Mouse (Mus musculus) hindbrain, embryonic 10.5 days (tissue): Measurements from ENCODE around the gene Gpc6. TPM values are rescaled to one million over a fixed set of nuclear protein-coding genes. Genes with fewer than 3 reads are reported as not detected.

ENCODE experiments used
- DNase-seq: peaks from one replicate; pipeline ENCODE4 v3.0.0-alpha.2; 2017; ENCODE audit warnings: low spot score
- H3K27ac ChIP-seq: fragments of 300-500 bp; sonication (generic); 2 replicates; pipeline ENCODE4 v1.5.1; 2016; ENCODE audit warnings: mild to moderate bottlenecking, moderate library complexity
- H3K27me3 ChIP-seq: fragments of 300-500 bp; sonication (generic); 2 replicates; pipeline ENCODE4 v1.6.1; 2016; ENCODE audit warnings: mild to moderate bottlenecking; ENCODE audit not compliant: poor library complexity, insufficient read depth, severe bottlenecking
- H3K36me3 ChIP-seq: fragments of 300-500 bp; sonication (generic); 2 replicates; pipeline ENCODE4 v1.6.1; 2016; ENCODE audit warnings: mild to moderate bottlenecking, moderate library complexity
- H3K4me1 ChIP-seq: fragments of 300-500 bp; sonication (generic); replicated peaks from 2 replicates; pipeline ENCODE4 v1.6.1; 2016; ENCODE audit warnings: mild to moderate bottlenecking
- H3K4me3 ChIP-seq: fragments of 300-500 bp; sonication (generic); 2 replicates; pipeline ENCODE4 v1.5.1; 2016; ENCODE audit warnings: mild to moderate bottlenecking, moderate library complexity
- H3K9me3 ChIP-seq: fragments of 300-500 bp; sonication (generic); 2 replicates; pipeline ENCODE4 v1.6.1; 2016; ENCODE audit warnings: mild to moderate bottlenecking, moderate library complexity
- WGBS: fragments of 180-500 bp; shearing (Covaris S2); methylation state at CpG from one replicate; pipeline ENCODE4 v1.1.7; 2016; 5-methylcytosine and 5-hydroxymethylcytosine counted together
- polyA plus RNA-seq: library from polyadenylated mRNA; unstranded; fragments of >200 nt; fragmentation: Nextera tagmentation; extraction: Ambion mirVana; gene quantifications from 2 replicates; pipeline ENCODE4 v1.2.1, GENCODE M21; 2016

Gpc6 gene
- polyA plus RNA-seq, 1 experiment from 2014 or later = 34.3 TPM

- Histone ChIP-seq H3K27ac (no peak overlapping the region), H3K27me3 (no peaks in the 10 kb centered on the region), H3K36me3 (no peaks in the 10 kb centered on the region), H3K4me3 (no peak overlapping the region), H3K4me1 (no peaks in the 10 kb centered on the region), H3K9me3 (no peaks in the 10 kb centered on the region)
- WGBS = 89% methylated on average over 4 of the region's 4 CpGs
- no peak for DNase-seq
Observed at GRCm38 (mm10) chr14:116975224-116975623, 50.1 kb downstream of the Gpc6 start.

- Histone ChIP-seq H3K27me3 (no peaks in the 10 kb centered on the region), H3K27ac (no peak overlapping the region), H3K9me3 (no peaks in the 10 kb centered on the region), H3K4me3 (no peak overlapping the region), H3K36me3 (no peaks in the 10 kb centered on the region), H3K4me1 (no peaks in the 10 kb centered on the region)
- DNase-seq = no peak
- WGBS = 85% methylated on average over 2 of the region's 2 CpGs
Observed at GRCm38 (mm10) chr14:116977259-116977658, 52.1 kb downstream of the Gpc6 start.

- H3K9me3 ChIP-seq = no peaks in the 10 kb centered on the region
- 91% methylated on average over 10 of the region's 10 CpGs for WGBS
- no peak for DNase-seq
- H3K36me3 ChIP-seq = no peaks in the 10 kb centered on the region
- no peak overlapping the region for H3K27ac ChIP-seq
- no peak overlapping the region for H3K4me3 ChIP-seq
- no peaks in the 10 kb centered on the region for H3K4me1 ChIP-seq
- H3K27me3 ChIP-seq = no peaks in the 10 kb centered on the region
Observed at GRCm38 (mm10) chr14:116979714-116980382, 54.7 kb downstream of the Gpc6 start.

GRCm38 (mm10) chr14:116981711-116982110, 56.6 kb downstream of the Gpc6 start:
- WGBS = 89% methylated on average over 4 of the region's 4 CpGs
- no peaks in the 10 kb centered on the region for H3K36me3 ChIP-seq
- H3K4me1 ChIP-seq = no peaks in the 10 kb centered on the region
- no peak overlapping the region for H3K4me3 ChIP-seq
- no peaks in the 10 kb centered on the region for H3K27me3 ChIP-seq
- no peak overlapping the region for H3K27ac ChIP-seq
- DNase-seq = no peak
- no peaks in the 10 kb centered on the region for H3K9me3 ChIP-seq

GRCm38 (mm10) chr14:116987341-116987740, 62.2 kb downstream of the Gpc6 start:
- no peak for DNase-seq
- Histone ChIP-seq H3K27ac (no peak overlapping the region), H3K4me1 (no peaks in the 10 kb centered on the region), H3K4me3 (no peak overlapping the region), H3K36me3 (peaks cover 19% of the 10 kb centered on the region), H3K9me3 (peaks cover 11% of the 10 kb centered on the region), H3K27me3 (no peaks in the 10 kb centered on the region)
- WGBS = 91% methylated on average over 3 of the region's 3 CpGs

- no peaks in the 10 kb centered on the region for H3K27me3 ChIP-seq
- no peaks in the 10 kb centered on the region for H3K9me3 ChIP-seq
- H3K4me1 ChIP-seq = no peaks in the 10 kb centered on the region
- no peak overlapping the region for H3K27ac ChIP-seq
- DNase-seq = no peak
- no peak overlapping the region for H3K4me3 ChIP-seq
- no peaks in the 10 kb centered on the region; the same call in 1 of the 2 replicates for H3K36me3 ChIP-seq
- whole genome bisulfite sequencing = 85% methylated on average over 1 of the region's 1 CpGs
Observed at GRCm38 (mm10) chr14:117000376-117000775, 75.3 kb downstream of the Gpc6 start.

GRCm38 (mm10) chr14:117002313-117002712, 77.2 kb downstream of the Gpc6 start:
- Histone ChIP-seq H3K36me3 (no peaks in the 10 kb centered on the region; the same call in 1 of the 2 replicates), H3K27ac (no peak overlapping the region), H3K9me3 (no peaks in the 10 kb centered on the region), H3K4me3 (no peak overlapping the region), H3K27me3 (no peaks in the 10 kb centered on the region), H3K4me1 (no peaks in the 10 kb centered on the region)
- no peak for DNase-seq
- WGBS = 90% methylated on average over 8 of the region's 8 CpGs

- no peaks in the 10 kb centered on the region for H3K36me3 ChIP-seq
- 81% methylated on average over 3 of the region's 3 CpGs for WGBS
- no peaks in the 10 kb centered on the region for H3K4me1 ChIP-seq
- no peaks in the 10 kb centered on the region for H3K9me3 ChIP-seq
- H3K27me3 ChIP-seq = no peaks in the 10 kb centered on the region
- DNase-seq = no peak
- H3K27ac ChIP-seq = no peak overlapping the region
- no peak overlapping the region for H3K4me3 ChIP-seq
Observed at GRCm38 (mm10) chr14:117008781-117009180, 83.7 kb downstream of the Gpc6 start.

- H3K4me1 ChIP-seq = no peaks in the 10 kb centered on the region
- DNase-seq = no peak
- H3K36me3 ChIP-seq = no peaks in the 10 kb centered on the region
- H3K27ac ChIP-seq = no peak overlapping the region
- no peaks in the 10 kb centered on the region for H3K27me3 ChIP-seq
- no peaks in the 10 kb centered on the region for H3K9me3 ChIP-seq
- 91% methylated on average over 1 of the region's 1 CpGs for WGBS
- H3K4me3 ChIP-seq = no peak overlapping the region
Observed at GRCm38 (mm10) chr14:117012969-117013368, 87.9 kb downstream of the Gpc6 start.

- H3K27ac ChIP-seq = no peak overlapping the region
- H3K9me3 ChIP-seq = no peaks in the 10 kb centered on the region
- no peaks in the 10 kb centered on the region for H3K27me3 ChIP-seq
- H3K36me3 ChIP-seq = no peaks in the 10 kb centered on the region
- no peak for DNase-seq
- WGBS = 71% methylated on average over 3 of the region's 3 CpGs
- H3K4me3 ChIP-seq = no peak overlapping the region
- H3K4me1 ChIP-seq = peaks cover 3% of the 10 kb centered on the region; the same call in 1 of the 2 replicates
Observed at GRCm38 (mm10) chr14:117013554-117014117, 88.5 kb downstream of the Gpc6 start.

GRCm38 (mm10) chr14:117015333-117015922, 90.3 kb downstream of the Gpc6 start:
- peaks cover 9% of the 10 kb centered on the region; the same call in 1 of the 2 replicates for H3K4me1 ChIP-seq
- no peak for DNase-seq
- H3K27ac ChIP-seq = no peak overlapping the region
- 51% methylated on average over 4 of the region's 4 CpGs for WGBS
- no peaks in the 10 kb centered on the region for H3K27me3 ChIP-seq
- no peaks in the 10 kb centered on the region for H3K36me3 ChIP-seq
- H3K4me3 ChIP-seq = no peak overlapping the region
- no peaks in the 10 kb centered on the region for H3K9me3 ChIP-seq

- no peak overlapping the region for H3K27ac ChIP-seq
- H3K4me1 ChIP-seq = peaks cover 9% of the 10 kb centered on the region; the same call in 1 of the 2 replicates
- H3K4me3 ChIP-seq = no peak overlapping the region
- WGBS = 93% methylated on average over 5 of the region's 5 CpGs
- H3K9me3 ChIP-seq = no peaks in the 10 kb centered on the region
- no peak for DNase-seq
- no peaks in the 10 kb centered on the region for H3K36me3 ChIP-seq
- no peaks in the 10 kb centered on the region for H3K27me3 ChIP-seq
Observed at GRCm38 (mm10) chr14:117022180-117022799, 97.2 kb downstream of the Gpc6 start.

- H3K36me3 ChIP-seq = no peaks in the 10 kb centered on the region
- no peak overlapping the region for H3K27ac ChIP-seq
- DNase-seq = no peak
- no peaks in the 10 kb centered on the region for H3K27me3 ChIP-seq
- H3K9me3 ChIP-seq = no peaks in the 10 kb centered on the region
- H3K4me1 ChIP-seq = no peaks in the 10 kb centered on the region
- 87% methylated on average over 4 of the region's 4 CpGs for WGBS
- no peak overlapping the region for H3K4me3 ChIP-seq
Observed at GRCm38 (mm10) chr14:117034146-117034545, 109.0 kb downstream of the Gpc6 start.
